Mouse (Mus musculus): ENCODE data around the gene F13a1. TPM values are rescaled to one million over a fixed set of nuclear protein-coding genes. Genes with fewer than 3 reads are reported as not detected.

The F13a1 gene
- polyA plus RNA-seq, 1 experiment: not detected

- H3K36me3 ChIP-seq (ENCODE audit: control insufficient read depth, insufficient read depth, low read length, poor library complexity, severe bottlenecking): no peaks in the 10 kb centered on the region
- TF ChIP-seq EP300 (IDR thresholded peaks at IDR 0.05; ENCODE audit: insufficient read depth, low read depth, low read length): no peak
- no peak overlapping the region for H3K4me3 ChIP-seq (ENCODE audit: low read depth, low read length)
- H3K27ac ChIP-seq (ENCODE audit: insufficient read depth, low read length): no peak overlapping the region
- H3K4me1 ChIP-seq (ENCODE audit: control insufficient read depth, insufficient read depth, low read length): no peaks in the 10 kb centered on the region
- H3K9me3 ChIP-seq (replicated peaks; ENCODE audit: control insufficient read depth, insufficient read depth, low read length, poor library complexity, severe bottlenecking): no peaks in the 10 kb centered on the region
- H3K27me3 ChIP-seq (ENCODE audit: control insufficient read depth, insufficient read depth, low read length, poor library complexity, severe bottlenecking): no peaks in the 10 kb centered on the region
- no peak overlapping the region for H3K9ac ChIP-seq (ENCODE audit: low read depth, poor library complexity, severe bottlenecking)
These were observed 148.4 kb downstream of the F13a1 start for GRCm38 (mm10) chr13:36901603-36902002.

GRCm38 (mm10) chr13:36901016-36901415 lies 149.0 kb downstream of the F13a1 start:
- Histone ChIP-seq H3K27ac (ENCODE audit: insufficient read depth, low read length) (no peak overlapping the region), H3K9me3 (replicated peaks; ENCODE audit: control insufficient read depth, insufficient read depth, low read length, poor library complexity, severe bottlenecking) (no peaks in the 10 kb centered on the region)
- TF ChIP-seq EP300 (IDR thresholded peaks at IDR 0.05; ENCODE audit: insufficient read depth, low read depth, low read length) (no peak), POLR2A (IDR thresholded peaks at IDR 0.05; ENCODE audit: insufficient read depth, low read length) (no peak), CTCF (IDR thresholded peaks at IDR 0.05; ENCODE audit: low read depth, low read length) (no peak)

GRCm38 (mm10) chr13:36896061-36896460 lies 154.0 kb downstream of the F13a1 start:
- no peaks in the 10 kb centered on the region for H3K4me1 ChIP-seq (ENCODE audit: control insufficient read depth, insufficient read depth, low read length)
- TF ChIP-seq EP300 (IDR thresholded peaks at IDR 0.05; ENCODE audit: insufficient read depth, low read depth, low read length) (no peak), CTCF (IDR thresholded peaks at IDR 0.05; ENCODE audit: low read depth, low read length) (no peak), POLR2A (IDR thresholded peaks at IDR 0.05; ENCODE audit: insufficient read depth, low read length) (no peak)
- H3K9ac ChIP-seq (ENCODE audit: low read depth, poor library complexity, severe bottlenecking): no peak overlapping the region
- no peaks in the 10 kb centered on the region; the same call in 1 of the 2 replicates for H3K27me3 ChIP-seq (ENCODE audit: control insufficient read depth, insufficient read depth, low read length, poor library complexity, severe bottlenecking)
- H3K36me3 ChIP-seq (ENCODE audit: control insufficient read depth, insufficient read depth, low read length, poor library complexity, severe bottlenecking): no peaks in the 10 kb centered on the region
- no peak overlapping the region for H3K4me3 ChIP-seq (ENCODE audit: low read depth, low read length)
- H3K27ac ChIP-seq (ENCODE audit: insufficient read depth, low read length): no peak overlapping the region
- no peaks in the 10 kb centered on the region for H3K9me3 ChIP-seq (replicated peaks; ENCODE audit: control insufficient read depth, insufficient read depth, low read length, poor library complexity, severe bottlenecking)

More at GRCm38 (mm10) chr13:36901016-36901415, 149.0 kb downstream of the F13a1 start:
- Histone ChIP-seq H3K36me3 (ENCODE audit: control insufficient read depth, insufficient read depth, low read length, poor library complexity, severe bottlenecking) (no peaks in the 10 kb centered on the region), H3K9ac (ENCODE audit: low read depth, poor library complexity, severe bottlenecking) (no peak overlapping the region), H3K4me1 (ENCODE audit: control insufficient read depth, insufficient read depth, low read length) (no peaks in the 10 kb centered on the region), H3K27me3 (ENCODE audit: control insufficient read depth, insufficient read depth, low read length, poor library complexity, severe bottlenecking) (no peaks in the 10 kb centered on the region), H3K4me3 (ENCODE audit: low read depth, low read length) (no peak overlapping the region)

- H3K4me3 ChIP-seq (ENCODE audit: low read depth, low read length): no peak overlapping the region
- no peaks in the 10 kb centered on the region for H3K9me3 ChIP-seq (replicated peaks; ENCODE audit: control insufficient read depth, insufficient read depth, low read length, poor library complexity, severe bottlenecking)
- no peak overlapping the region for H3K27ac ChIP-seq (ENCODE audit: insufficient read depth, low read length)
- TF ChIP-seq POLR2A (IDR thresholded peaks at IDR 0.05; ENCODE audit: insufficient read depth, low read length) (no peak), EP300 (IDR thresholded peaks at IDR 0.05; ENCODE audit: insufficient read depth, low read depth, low read length) (no peak), CTCF (IDR thresholded peaks at IDR 0.05; ENCODE audit: low read depth, low read length) (no peak)
- H3K9ac ChIP-seq (ENCODE audit: low read depth, poor library complexity, severe bottlenecking): no peak overlapping the region
- H3K4me1 ChIP-seq (ENCODE audit: control insufficient read depth, insufficient read depth, low read length): no peaks in the 10 kb centered on the region
- H3K27me3 ChIP-seq (ENCODE audit: control insufficient read depth, insufficient read depth, low read length, poor library complexity, severe bottlenecking): no peaks in the 10 kb centered on the region; the same call in 1 of the 2 replicates
- no peaks in the 10 kb centered on the region for H3K36me3 ChIP-seq (ENCODE audit: control insufficient read depth, insufficient read depth, low read length, poor library complexity, severe bottlenecking)
These were observed 156.3 kb downstream of the F13a1 start for GRCm38 (mm10) chr13:36893762-36894161.

- Histone ChIP-seq H3K9me3 (replicated peaks; ENCODE audit: control insufficient read depth, insufficient read depth, low read length, poor library complexity, severe bottlenecking) (no peaks in the 10 kb centered on the region), H3K27me3 (ENCODE audit: control insufficient read depth, insufficient read depth, low read length, poor library complexity, severe bottlenecking) (no peaks in the 10 kb centered on the region; the same call in 1 of the 2 replicates), H3K9ac (ENCODE audit: low read depth, poor library complexity, severe bottlenecking) (no peak overlapping the region), H3K36me3 (ENCODE audit: control insufficient read depth, insufficient read depth, low read length, poor library complexity, severe bottlenecking) (no peaks in the 10 kb centered on the region), H3K4me3 (ENCODE audit: low read depth, low read length) (no peak overlapping the region), H3K27ac (ENCODE audit: insufficient read depth, low read length) (no peak overlapping the region), H3K4me1 (ENCODE audit: control insufficient read depth, insufficient read depth, low read length) (no peaks in the 10 kb centered on the region)
- no peak for TF ChIP-seq POLR2A (IDR thresholded peaks at IDR 0.05; ENCODE audit: insufficient read depth, low read length)
- no peak for TF ChIP-seq EP300 (IDR thresholded peaks at IDR 0.05; ENCODE audit: insufficient read depth, low read depth, low read length)
- no peak for TF ChIP-seq CTCF (IDR thresholded peaks at IDR 0.05; ENCODE audit: low read depth, low read length)
These were observed 157.8 kb downstream of the F13a1 start for GRCm38 (mm10) chr13:36892216-36892615.

- H3K4me3 ChIP-seq (ENCODE audit: low read depth, low read length): no peak overlapping the region
- H3K27ac ChIP-seq (ENCODE audit: insufficient read depth, low read length): no peak overlapping the region
- no peaks in the 10 kb centered on the region for H3K4me1 ChIP-seq (ENCODE audit: control insufficient read depth, insufficient read depth, low read length)
- no peaks in the 10 kb centered on the region for H3K36me3 ChIP-seq (ENCODE audit: control insufficient read depth, insufficient read depth, low read length, poor library complexity, severe bottlenecking)
- no peak overlapping the region for H3K9ac ChIP-seq (ENCODE audit: low read depth, poor library complexity, severe bottlenecking)
- no peak for TF ChIP-seq EP300 (IDR thresholded peaks at IDR 0.05; ENCODE audit: insufficient read depth, low read depth, low read length)
- no peak for TF ChIP-seq POLR2A (IDR thresholded peaks at IDR 0.05; ENCODE audit: insufficient read depth, low read length)
- TF ChIP-seq CTCF (IDR thresholded peaks at IDR 0.05; ENCODE audit: low read depth, low read length): no peak
- no peaks in the 10 kb centered on the region for H3K27me3 ChIP-seq (ENCODE audit: control insufficient read depth, insufficient read depth, low read length, poor library complexity, severe bottlenecking)
- H3K9me3 ChIP-seq (replicated peaks; ENCODE audit: control insufficient read depth, insufficient read depth, low read length, poor library complexity, severe bottlenecking): no peaks in the 10 kb centered on the region
These were observed 164.1 kb downstream of the F13a1 start for GRCm38 (mm10) chr13:36885973-36886372.

All from ES-Bruce4 (cell line).